Comparison of ENCODE assay signal across 8 mouse cellular contexts in the genomic region with DNA sequence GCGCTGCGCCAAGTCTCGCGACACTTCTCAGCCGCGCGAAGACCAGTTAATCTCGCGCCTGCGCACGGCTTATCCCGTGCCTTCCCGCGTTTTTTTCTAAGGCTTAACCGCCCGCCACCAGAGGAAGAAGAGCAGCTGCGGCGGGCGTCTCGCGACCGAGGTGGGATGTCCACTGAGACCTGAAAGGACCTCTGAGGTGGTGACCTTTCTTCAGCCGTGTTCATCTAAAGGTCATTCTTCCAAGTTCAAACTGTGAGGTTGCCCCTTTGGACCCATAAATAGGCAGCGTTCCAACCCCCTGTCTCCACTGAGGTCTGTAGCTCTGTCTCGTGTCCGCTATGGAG. TPM values are rescaled to one million over a fixed set of nuclear protein-coding genes. Genes with fewer than 3 reads are reported as not detected.
A peak's percentile ranks its signal among the peaks of the same experiment; 100 is the strongest.
DNase-seq lines count a peak whose midpoint lies in the region; ATAC-seq and TF ChIP-seq lines count a peak whose summit lies in the region.
"Had no signal": no experiment of that assay in that cellular context is flagged by ENCODE, and none has a peak within 500 bp of the region (broad histone marks: within the 10 kb centered on the region; RNA-seq: fewer than 3 reads in every experiment).

No protein-coding gene starts in this region.

- peak overlapping the region; percentile 75 for H3K4me3 ChIP-seq in lung, embryonic 16.5 days (ENCODE audit: low read length)
- H3K4me3 ChIP-seq in forebrain, embryonic 14.5 days (ENCODE audit: low read depth, low read length) = peak overlapping the region; percentile 86; the same call in 1 of the 2 replicates
- H3K4me3 ChIP-seq in limb, embryonic 12.5 days (replicated peaks) = peak overlapping the region; percentile 74
- H3K4me3 ChIP-seq in small intestine, adult 2 months (ENCODE audit: low read depth, low read length) = peak overlapping the region; percentile 62

- no peak for TF ChIP-seq POLR2A in small intestine, adult 2 months (IDR thresholded peaks at IDR 0.05; ENCODE audit: low read depth, low read length)

- H3K36me3 ChIP-seq in lung, embryonic 16.5 days (ENCODE audit: control insufficient read depth, insufficient read depth, low read length) = 0 out of 2 replicates have a peak, but pooled peaks cover 2% of the 10 kb centered on the region
- H3K36me3 ChIP-seq in forebrain, embryonic 14.5 days (ENCODE audit: control insufficient read depth, insufficient read depth, low read length) = peaks cover 15% of the 10 kb centered on the region; the same call in 1 of the 2 replicates
- peaks cover 29% of the 10 kb centered on the region for H3K36me3 ChIP-seq in limb, embryonic 12.5 days
- no peaks in the 10 kb centered on the region for H3K36me3 ChIP-seq in small intestine, adult 2 months (ENCODE audit: control insufficient read depth, insufficient read depth, low read length)

- H3K9ac ChIP-seq in lung, embryonic 16.5 days (ENCODE audit: low read length) = 0 out of 2 replicates have a peak overlapping the region, but pooled peaks have one; percentile 28
- H3K9ac ChIP-seq in forebrain, embryonic 14.5 days (ENCODE audit: low read length) = no peak overlapping the region
- no peak overlapping the region for H3K9ac ChIP-seq in limb, embryonic 12.5 days (replicated peaks)

- no peak for DNase-seq in lung, postnatal 10 days
- no peak for DNase-seq in forebrain, embryonic 14.5 days (ENCODE audit: low spot score)
- DNase-seq in ovary, adult 18-20 months (ENCODE audit: low spot score) = no peak
- no peak for DNase-seq in layer of hippocampus, postnatal 10 days (ENCODE audit: low spot score in 2 of 2)

- H3K9me3 ChIP-seq in lung, embryonic 16.5 days (ENCODE audit: control insufficient read depth, low read length) = peaks cover 8% of the 10 kb centered on the region
- 0 out of 2 replicates have a peak, but pooled peaks cover 8% of the 10 kb centered on the region for H3K9me3 ChIP-seq in forebrain, embryonic 14.5 days (replicated peaks; ENCODE audit: control insufficient read depth, low read length)
- peaks cover 8% of the 10 kb centered on the region for H3K9me3 ChIP-seq in limb, embryonic 12.5 days

- H3K27me3 ChIP-seq in lung, embryonic 16.5 days (ENCODE audit: control insufficient read depth, insufficient read depth, low read depth, low read length) = 0 out of 2 replicates have a peak, but pooled peaks cover 2% of the 10 kb centered on the region
- no peaks in the 10 kb centered on the region for H3K27me3 ChIP-seq in forebrain, embryonic 14.5 days (replicated peaks; ENCODE audit: control insufficient read depth, insufficient read depth, low read length)
- 0 out of 2 replicates have a peak, but pooled peaks cover 4% of the 10 kb centered on the region for H3K27me3 ChIP-seq in limb, embryonic 12.5 days
- H3K27me3 ChIP-seq in small intestine, adult 2 months (ENCODE audit: control insufficient read depth, insufficient read depth, low read length) = peaks cover 6% of the 10 kb centered on the region; the same call in 1 of the 2 replicates

- peaks cover 15% of the 10 kb centered on the region for H3K4me1 ChIP-seq in lung, embryonic 16.5 days (replicated peaks; ENCODE audit: control insufficient read depth, insufficient read depth, low read length)
- peaks cover 32% of the 10 kb centered on the region for H3K4me1 ChIP-seq in forebrain, embryonic 14.5 days (ENCODE audit: control insufficient read depth, insufficient read depth, low read length)
- H3K4me1 ChIP-seq in limb, embryonic 12.5 days (replicated peaks) = peaks cover 37% of the 10 kb centered on the region
- peaks cover 6% of the 10 kb centered on the region for H3K4me1 ChIP-seq in small intestine, adult 2 months (ENCODE audit: control insufficient read depth, insufficient read depth, insufficient read length, low read length)

- TF ChIP-seq CTCF in small intestine, adult 2 months (IDR thresholded peaks at IDR 0.05; ENCODE audit: extremely low read depth, insufficient read length, insufficient replicate concordance, low read depth, low read length) = no peak

- no peak overlapping the region for H3K27ac ChIP-seq in lung, embryonic 16.5 days (ENCODE audit: low read length)
- no peak overlapping the region for H3K27ac ChIP-seq in forebrain, embryonic 14.5 days (ENCODE audit: low read depth, low read length)
- H3K27ac ChIP-seq in limb, embryonic 12.5 days = no peak overlapping the region
- no peak overlapping the region for H3K27ac ChIP-seq in small intestine, adult 2 months (ENCODE audit: insufficient read depth, low read depth, low read length)

- WGBS in lung, embryonic 16.5 days = 20% methylated on average over 26 of the region's 26 CpGs
- WGBS in forebrain, embryonic 14.5 days = 30% methylated on average over 24 of the region's 26 CpGs
- 25% methylated on average over 26 of the region's 26 CpGs for WGBS in limb, embryonic 12.5 days
- 28% methylated on average over 26 of the region's 26 CpGs for WGBS in small intestine, adult 2 months

- no peak for ATAC-seq in lung, embryonic 16.5 days (ENCODE audit: low read depth)
- ATAC-seq in forebrain, embryonic 14.5 days = no peak
- no peak for ATAC-seq in limb, embryonic 12.5 days (ENCODE audit: insufficient number of reproducible peaks, insufficient read depth, low FRiP score, low TSS enrichment, low read depth)

- H3K4me2 ChIP-seq in lung, embryonic 16.5 days (ENCODE audit: low read depth, low read length) = peak overlapping the region; percentile 89
- H3K4me2 ChIP-seq in forebrain, embryonic 14.5 days (ENCODE audit: low read length) = peak overlapping the region; percentile 83
- H3K4me2 ChIP-seq in limb, embryonic 12.5 days = peak overlapping the region; percentile 93

RNA-seq across cellular contexts. Expression of a gene that starts 0.4 kb away (rescaled TPM):
- 3.5 and 4.4 TPM in 2 replicates for polyA plus RNA-seq in lung, embryonic 16.5 days (2015; fragmentation: Nextera tagmentation; extraction: Ambion mirVana)
- polyA plus RNA-seq in forebrain, embryonic 14.5 days (2014; fragmentation: Nextera tagmentation; extraction: Ambion mirVana) = 2.3 and 4.0 TPM in 2 replicates
- 8.2 and 9.2 TPM in 2 replicates for polyA plus RNA-seq in limb, embryonic 12.5 days (2016; fragmentation: Nextera tagmentation; extraction: Ambion mirVana)
- 0.33 and 0.46 TPM in 2 replicates for polyA plus RNA-seq in small intestine, adult 2 months (2012; rRNA removed)
- total RNA-seq in layer of hippocampus, postnatal 10 days (2021) = 1 to 10 TPM; 3.3 to 4.1 TPM
- total RNA-seq: gastrocnemius, postnatal 36 days had no signal

RNA-seq across cellular contexts. Expression of a gene that starts 0.6 kb away (rescaled TPM):
- 16.7 and 17.1 TPM in 2 replicates for polyA plus RNA-seq in lung, embryonic 16.5 days (2015; fragmentation: Nextera tagmentation; extraction: Ambion mirVana)
- polyA plus RNA-seq in forebrain, embryonic 14.5 days (2014; fragmentation: Nextera tagmentation; extraction: Ambion mirVana) = 34.9 and 37.8 TPM in 2 replicates
- 62.5 and 62.8 TPM in 2 replicates for polyA plus RNA-seq in limb, embryonic 12.5 days (2016; fragmentation: Nextera tagmentation; extraction: Ambion mirVana)
- polyA plus RNA-seq in small intestine, adult 2 months (2012; rRNA removed) = 1.1 and 1.4 TPM in 2 replicates
- 10 to 100 TPM; 11.2 to 11.8 TPM for total RNA-seq in layer of hippocampus, postnatal 10 days (2021)
- total RNA-seq: gastrocnemius, postnatal 36 days had no signal

RNA-seq across cellular contexts. Expression of a gene that starts 0.6 kb away (rescaled TPM):
- polyA plus RNA-seq in lung, embryonic 16.5 days (2015; fragmentation: Nextera tagmentation; extraction: Ambion mirVana) = 0.13 and 0.19 TPM in 2 replicates
- 0.09 TPM in 1 of 2 replicates, not detected in the other for polyA plus RNA-seq in forebrain, embryonic 14.5 days (2014; fragmentation: Nextera tagmentation; extraction: Ambion mirVana)
- polyA plus RNA-seq in limb, embryonic 12.5 days (2016; fragmentation: Nextera tagmentation; extraction: Ambion mirVana) = 0.12 and 0.25 TPM in 2 replicates
- polyA plus RNA-seq in small intestine, adult 2 months (2012; rRNA removed) = not detected in 2 replicates
- not detected for total RNA-seq in layer of hippocampus, postnatal 10 days (2021)
- total RNA-seq: gastrocnemius, postnatal 36 days had no signal

RNA-seq across cellular contexts. Expression of a gene that starts 7.8 kb away (rescaled TPM):
- polyA plus RNA-seq in lung, embryonic 16.5 days (2015; fragmentation: Nextera tagmentation; extraction: Ambion mirVana) = 1.2 and 1.5 TPM in 2 replicates
- polyA plus RNA-seq in forebrain, embryonic 14.5 days (2014; fragmentation: Nextera tagmentation; extraction: Ambion mirVana) = 1.3 and 1.8 TPM in 2 replicates
- polyA plus RNA-seq in limb, embryonic 12.5 days (2016; fragmentation: Nextera tagmentation; extraction: Ambion mirVana) = 4.0 and 4.5 TPM in 2 replicates
- polyA plus RNA-seq in small intestine, adult 2 months (2012; rRNA removed) = 0.15 and 0.28 TPM in 2 replicates
- total RNA-seq in layer of hippocampus, postnatal 10 days (2021) = 1 to 10 TPM; 2.8 TPM

RNA-seq across cellular contexts. Expression of a gene that starts 16.6 kb away (rescaled TPM):
- polyA plus RNA-seq in lung, embryonic 16.5 days (2015; fragmentation: Nextera tagmentation; extraction: Ambion mirVana) = 3.8 and 6.2 TPM in 2 replicates
- 8.9 and 9.8 TPM in 2 replicates for polyA plus RNA-seq in forebrain, embryonic 14.5 days (2014; fragmentation: Nextera tagmentation; extraction: Ambion mirVana)
- polyA plus RNA-seq in limb, embryonic 12.5 days (2016; fragmentation: Nextera tagmentation; extraction: Ambion mirVana) = 9.7 and 11.0 TPM in 2 replicates
- 34.7 and 56.7 TPM in 2 replicates for polyA plus RNA-seq in small intestine, adult 2 months (2012; rRNA removed)
- 10 to 100 TPM; 76.0 to 84.4 TPM for total RNA-seq in layer of hippocampus, postnatal 10 days (2021)
